ENCODE assay signal across 17 mouse cellular contexts in the genomic region with DNA sequence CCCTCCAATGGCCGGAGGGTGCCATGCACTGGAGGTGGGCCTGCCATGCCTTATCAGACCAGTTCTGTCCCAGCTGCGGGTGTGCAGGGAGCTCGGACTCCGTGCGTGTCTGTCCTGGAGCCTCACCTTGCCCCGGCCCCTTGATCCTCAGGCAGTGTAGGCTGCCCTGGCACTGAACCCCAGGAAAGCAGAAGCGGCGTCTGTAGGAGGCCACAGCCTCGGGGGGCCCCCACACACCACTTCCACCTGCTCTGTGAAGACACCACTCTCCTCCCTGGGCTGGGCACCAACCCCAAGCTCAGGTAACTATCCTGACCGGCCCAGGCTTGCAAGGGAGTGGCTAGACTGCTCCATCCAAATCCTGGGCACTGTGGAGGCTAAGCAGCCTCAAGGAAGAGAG.
"Had no signal": no experiment of that assay in that cellular context is flagged by ENCODE, and none has a peak within 500 bp of the region (broad histone marks: within the 10 kb centered on the region; RNA-seq: fewer than 3 reads in every experiment).

No protein-coding gene starts in this region.

- H3K4me2 ChIP-seq: liver, embryonic 11.5 days; liver, embryonic 15.5 days; midbrain, embryonic 12.5 days had no signal

- H3K4me3 ChIP-seq: layer of hippocampus, adult 2 months; liver, embryonic 15.5 days; megakaryocyte, embryonic 14.5 days; midbrain, embryonic 12.5 days had no signal

- H3K4me1 ChIP-seq: midbrain, embryonic 12.5 days had no signal

- H3K9me3 ChIP-seq: liver, embryonic 15.5 days; megakaryocyte, embryonic 14.5 days; midbrain, embryonic 12.5 days had no signal

- H3K27ac ChIP-seq: kidney, postnatal 0 days; layer of hippocampus, adult 2 months; liver, embryonic 15.5 days; midbrain, embryonic 12.5 days; stomach, postnatal 0 days had no signal

- H3K9ac ChIP-seq: liver, embryonic 15.5 days; midbrain, embryonic 12.5 days had no signal

- H3K27me3 ChIP-seq: liver, embryonic 15.5 days; megakaryocyte, embryonic 14.5 days; midbrain, embryonic 12.5 days had no signal

- ATAC-seq: lung, postnatal 0 days had no signal

- DNase-seq: kidney, adult 11 months; kidney, adult 9 months; kidney, postnatal 36 days; left cerebral cortex, postnatal 4 days; lung, adult 2 months; lung, postnatal 36 days; right cerebral cortex, adult 18-20 months; right cerebral cortex, postnatal 25 days; thymus, postnatal 4 days had no signal
